Mouse (Mus musculus) thymus, adult 2 months (tissue): ENCODE measurements around the gene Ankrd34a.

Source experiments
- CTCF ChIP-seq: fragments of 200-500 bp; IDR thresholded peaks from 2 replicates; pipeline ENCODE4 v1.5.1; 2012; ENCODE audit warnings: mild to moderate bottlenecking, control low read depth, low read length, moderate library complexity, borderline replicate concordance; ENCODE audit not compliant: control insufficient read depth, poor library complexity, insufficient read depth; ENCODE audit errors: extremely low read depth
- POLR2A ChIP-seq: fragments of 200-500 bp; IDR thresholded peaks from 2 replicates; pipeline ENCODE4 v1.6.1; 2012; ENCODE audit warnings: mild to moderate bottlenecking, low read length, control low read depth, moderate library complexity; ENCODE audit not compliant: control insufficient read depth, poor library complexity, insufficient read depth; ENCODE audit errors: extremely low read depth

DNA sequence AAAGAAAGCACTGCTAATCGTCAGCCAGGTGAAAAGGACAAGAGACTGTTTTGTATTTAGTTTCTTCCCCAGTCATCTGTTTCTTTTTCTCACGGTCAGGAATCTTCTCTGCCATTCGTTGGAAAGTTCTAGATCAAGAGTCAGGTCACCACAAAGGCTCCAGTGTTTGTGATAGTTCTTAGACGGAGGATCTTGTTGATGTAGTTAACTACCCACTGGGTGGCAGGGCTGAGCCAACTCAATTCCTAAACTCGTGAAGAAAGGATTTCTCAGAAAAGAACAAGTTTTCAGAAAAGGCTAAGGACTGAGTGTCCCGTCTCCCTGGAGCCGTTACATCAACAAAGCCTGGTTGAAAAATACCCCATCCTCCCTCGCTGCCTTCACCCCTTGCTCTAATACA, 45.2 kb upstream of the Ankrd34a start:
- TF ChIP-seq POLR2A: no peak
- no peak for TF ChIP-seq CTCF
